Mouse (Mus musculus) testis, adult 2 months (tissue): Measurements from ENCODE around the gene B3galt4. TPM values are rescaled to one million over a fixed set of nuclear protein-coding genes. Genes with fewer than 3 reads are reported as not detected.

Source experiments
- H3K27ac ChIP-seq: fragments of 200-500 bp; 2 replicates; pipeline ENCODE4 v1.5.1; 2012; ENCODE audit warnings: low read depth, low read length; ENCODE audit not compliant: control insufficient read depth, insufficient read depth
- H3K27me3 ChIP-seq: fragments of 200-500 bp; 2 replicates; pipeline ENCODE4 v1.6.1; 2012; ENCODE audit warnings: mild to moderate bottlenecking, low read length, moderate library complexity; ENCODE audit not compliant: control insufficient read depth, insufficient read depth
- H3K36me3 ChIP-seq: fragments of 200-500 bp; 2 replicates; pipeline ENCODE4 v1.6.1; 2012; ENCODE audit warnings: mild to moderate bottlenecking, low read length; ENCODE audit not compliant: control insufficient read depth, insufficient read depth
- H3K4me1 ChIP-seq: fragments of 200-500 bp; 2 replicates; pipeline ENCODE4 v1.6.1; 2012; ENCODE audit warnings: low read length; ENCODE audit not compliant: control insufficient read depth, insufficient read depth
- H3K4me3 ChIP-seq: fragments of 200-500 bp; 2 replicates; pipeline ENCODE4 v1.5.1; 2012; ENCODE audit warnings: low read depth, mild to moderate bottlenecking, low read length, moderate library complexity, mixed read lengths; ENCODE audit not compliant: control insufficient read depth
- CTCF ChIP-seq: fragments of 200-500 bp; IDR thresholded peaks from 2 replicates; pipeline ENCODE4 v1.5.1; 2012; ENCODE audit warnings: low read depth, mild to moderate bottlenecking, inconsistent platforms, low read length, moderate library complexity; ENCODE audit not compliant: control insufficient read depth, insufficient read depth, insufficient replicate concordance
- POLR2A ChIP-seq: fragments of 200-500 bp; IDR thresholded peaks from 2 replicates; pipeline ENCODE4 v1.6.1; 2012; ENCODE audit warnings: low read depth, mild to moderate bottlenecking, inconsistent platforms, low read length, moderate library complexity; ENCODE audit not compliant: control insufficient read depth
- polyA plus RNA-seq: library from polyadenylated mRNA; depleted of rRNA; stranded (reverse); fragments of >200 nt; gene quantifications from 2 replicates; pipeline ENCODE4 v1.2.3, GENCODE M21; 2012

The B3galt4 gene
- polyA plus RNA-seq, 1 experiment = 9.1 TPM

DNA sequence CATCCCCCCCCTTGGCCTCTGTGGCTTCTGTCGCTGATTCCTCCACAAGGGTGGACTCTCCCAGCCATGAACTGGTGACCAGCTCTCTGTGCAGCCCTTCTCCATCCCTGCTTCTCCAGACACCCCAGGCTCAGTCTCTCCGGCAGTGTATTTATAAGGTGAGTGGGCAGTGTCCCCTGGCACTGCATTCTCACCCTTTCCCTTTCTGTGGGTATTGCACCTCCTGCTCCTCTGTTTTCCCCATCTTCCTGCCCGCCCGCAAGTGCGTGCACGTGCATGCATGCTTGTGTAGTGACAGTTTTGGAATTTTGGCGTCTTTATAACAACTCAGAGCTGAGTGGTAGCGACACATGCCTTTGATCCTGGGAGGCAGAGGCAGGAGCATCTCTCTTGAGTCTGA is 37.4 kb downstream of the B3galt4 start:
- Histone ChIP-seq H3K4me3 (peak overlapping the region; percentile 90), H3K4me1 (peaks cover 38% of the 10 kb centered on the region), H3K36me3 (peaks cover 14% of the 10 kb centered on the region), H3K27ac (peak overlapping the region; percentile 14), H3K27me3 (no peaks in the 10 kb centered on the region)
- TF ChIP-seq CTCF (no peak), POLR2A (no peak)

- peaks cover 14% of the 10 kb centered on the region for H3K36me3 ChIP-seq
- peaks cover 38% of the 10 kb centered on the region for H3K4me1 ChIP-seq
- peak overlapping the region; percentile 90 for H3K4me3 ChIP-seq
- TF ChIP-seq POLR2A (no peak), CTCF (no peak)
- H3K27me3 ChIP-seq = no peaks in the 10 kb centered on the region
- H3K27ac ChIP-seq = no peak overlapping the region
Observed at GRCm38 (mm10) chr17:33913264-33913663, 38.0 kb downstream of the B3galt4 start.

GRCm38 (mm10) chr17:33911813-33912414 is 39.4 kb downstream of the B3galt4 start:
- Histone ChIP-seq H3K4me1 (peaks cover 26% of the 10 kb centered on the region), H3K27ac (peak overlapping the region; percentile 67), H3K36me3 (peaks cover 14% of the 10 kb centered on the region), H3K27me3 (no peaks in the 10 kb centered on the region), H3K4me3 (peak overlapping the region; percentile 85)
- no peak for TF ChIP-seq POLR2A
- TF ChIP-seq CTCF = no peak

DNA sequence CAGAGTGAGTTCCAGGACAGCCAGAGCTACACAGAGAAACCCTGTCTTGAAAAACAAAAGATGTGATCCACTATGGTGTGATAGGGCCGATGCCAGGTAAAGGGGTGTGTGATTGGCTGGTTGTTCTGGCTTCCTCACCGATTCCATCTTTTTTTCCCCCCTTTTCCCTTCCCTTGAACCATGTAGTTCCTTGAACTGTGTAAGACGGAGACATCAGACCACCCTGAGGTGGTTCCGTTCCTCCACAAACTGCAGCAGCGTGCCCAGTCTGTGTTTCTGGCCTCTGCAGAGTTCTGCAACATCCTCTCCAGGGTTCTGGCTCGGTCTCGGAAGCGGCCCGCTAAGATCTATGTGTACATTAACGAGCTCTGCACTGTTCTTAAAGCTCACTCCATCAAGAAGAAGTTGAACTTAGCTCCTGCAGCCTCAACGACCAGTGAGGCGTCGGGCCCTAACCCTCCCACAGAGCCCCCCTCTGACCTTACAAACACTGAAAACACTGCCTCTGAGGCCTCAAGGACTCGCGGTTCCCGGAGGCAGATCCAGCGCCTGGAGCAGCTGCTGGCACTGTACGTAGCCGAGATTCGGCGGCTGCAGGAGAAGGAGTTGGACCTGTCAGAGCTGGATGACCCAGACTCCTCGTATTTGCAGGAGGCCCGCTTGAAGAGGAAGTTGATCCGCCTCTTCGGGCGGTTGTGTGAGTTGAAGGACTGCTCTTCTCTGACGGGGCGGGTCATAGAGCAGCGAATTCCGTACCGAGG is 40.1 kb downstream of the B3galt4 start:
- peaks cover 23% of the 10 kb centered on the region for H3K4me1 ChIP-seq
- peak overlapping the region; percentile 67 for H3K27ac ChIP-seq
- H3K27me3 ChIP-seq = no peaks in the 10 kb centered on the region
- H3K36me3 ChIP-seq = peaks cover 14% of the 10 kb centered on the region
- peak overlapping the region; percentile 85 for H3K4me3 ChIP-seq
- TF ChIP-seq CTCF (no peak), POLR2A (no peak)

- Histone ChIP-seq H3K4me3 (peak overlapping the region; percentile 85), H3K27ac (peak overlapping the region; percentile 88), H3K36me3 (peaks cover 14% of the 10 kb centered on the region), H3K4me1 (peaks cover 23% of the 10 kb centered on the region), H3K27me3 (no peaks in the 10 kb centered on the region)
- TF ChIP-seq CTCF (no peak), POLR2A (no peak)
Observed at GRCm38 (mm10) chr17:33910346-33911051, 40.8 kb downstream of the B3galt4 start.

- Histone ChIP-seq H3K4me3 (peak overlapping the region; percentile 85), H3K4me1 (peaks cover 19% of the 10 kb centered on the region)
- no peak for TF ChIP-seq CTCF
- TF ChIP-seq POLR2A = peak; percentile 36; the same call in 1 of the 2 replicates
Observed at GRCm38 (mm10) chr17:33909869-33910250, 41.4 kb downstream of the B3galt4 start.

GRCm38 (mm10) chr17:33909077-33909868 is 42.0 kb downstream of the B3galt4 start, which contains the start of gene Daxx:
Gene Daxx, plus strand, starts transcription at chr17:33909414.
- Histone ChIP-seq H3K27ac (peak within 1 kb of the TSS; percentile 88), H3K36me3 (peaks cover 10% of the 10 kb centered on the region), H3K4me3 (peak within 1 kb of the TSS; percentile 85), H3K27me3 (no peaks in the 10 kb centered on the region), H3K4me1 (peaks cover 19% of the 10 kb centered on the region)
- TF ChIP-seq CTCF (no peak), POLR2A (peak; percentile 80)

More at GRCm38 (mm10) chr17:33909869-33910250, 41.4 kb downstream of the B3galt4 start:
- Histone ChIP-seq H3K27ac (peak overlapping the region; percentile 88), H3K27me3 (no peaks in the 10 kb centered on the region), H3K36me3 (peaks cover 12% of the 10 kb centered on the region)
